Mouse (Mus musculus): Measurements from ENCODE around the gene 1810009J06Rik.
"Not testable (repeated sequence)": the region's sequence is repeated elsewhere in the genome, so short reads cannot be mapped to it uniquely, and the experiment has no call there.

The 1810009J06Rik gene

DNA sequence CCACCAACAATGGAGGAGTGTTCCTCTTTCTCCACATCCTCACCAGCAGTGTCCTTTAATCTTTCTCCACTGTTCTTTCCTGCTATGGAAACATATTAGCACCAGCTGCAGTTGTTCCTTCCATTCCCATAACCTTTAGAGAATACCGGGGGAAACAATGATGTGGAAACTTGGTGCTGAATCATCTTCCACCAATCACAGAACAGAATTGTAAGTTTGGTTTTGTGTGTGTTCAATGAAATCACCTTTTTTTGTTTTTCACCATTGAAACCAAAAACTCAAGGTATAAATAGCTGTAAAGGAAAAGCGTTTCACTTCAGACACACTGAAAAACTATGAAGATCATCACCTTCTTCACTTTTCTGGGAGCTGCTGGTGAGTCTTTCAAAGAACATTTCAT, at the start of gene 1810009J06Rik:
TSS of gene 1810009J06Rik (plus strand) at position 301 of the 400 bp plus-strand sequence.
- DNase-seq, result not testable (repeated sequence)

GRCm38 (mm10) chr6:40919954-40920353, 44.6 kb upstream of the 1810009J06Rik start:
- no peak for DNase-seq

DNA sequence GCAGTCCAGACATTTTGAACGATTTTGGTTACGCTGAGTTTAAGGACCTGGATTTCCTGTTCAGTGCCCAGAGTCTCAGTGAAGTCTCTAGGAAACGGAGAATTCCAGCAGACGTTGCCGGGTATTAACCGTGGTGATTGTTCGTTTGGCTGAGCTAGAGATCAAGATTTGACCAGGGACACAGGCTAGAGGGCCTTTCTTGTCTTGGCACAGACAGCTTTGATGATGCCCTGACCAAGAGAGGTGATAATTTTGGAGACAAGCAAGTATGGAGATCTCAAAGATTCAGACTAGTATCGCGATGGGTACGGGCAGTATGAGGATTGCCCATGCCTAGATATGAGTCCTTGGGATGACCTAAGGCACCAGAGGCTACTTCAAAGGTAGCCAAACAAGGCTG, 24.1 kb upstream of the 1810009J06Rik start, which contains the start of gene 1700074P13Rik:
TSS of gene 1700074P13Rik (minus strand) at position 101 of the 400 bp plus-strand sequence.
- no peak for DNase-seq

DNA sequence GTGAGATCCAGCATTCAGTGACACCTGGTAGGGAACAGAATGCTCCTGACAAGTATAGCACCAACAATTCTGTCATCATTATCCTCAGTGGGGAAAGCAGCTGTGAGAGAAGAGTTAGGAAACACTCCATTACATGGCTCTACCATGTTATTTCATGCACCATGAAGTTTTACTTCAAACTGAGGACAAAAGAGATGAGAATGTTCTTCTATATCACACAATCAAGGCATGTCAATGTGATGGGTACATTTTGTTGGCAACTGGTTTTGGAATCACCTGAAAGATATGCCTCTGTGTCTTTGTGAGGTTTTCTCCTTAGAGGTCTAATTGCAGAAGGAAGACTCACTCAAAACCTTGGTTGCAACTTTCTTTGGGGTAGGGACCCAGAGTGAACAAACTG, 12.8 kb upstream of the 1810009J06Rik start, which contains the start of gene Gm4744:
TSS of gene Gm4744 (minus strand) at position 101 of the 400 bp plus-strand sequence.
- DNase-seq, result no peak

DNA sequence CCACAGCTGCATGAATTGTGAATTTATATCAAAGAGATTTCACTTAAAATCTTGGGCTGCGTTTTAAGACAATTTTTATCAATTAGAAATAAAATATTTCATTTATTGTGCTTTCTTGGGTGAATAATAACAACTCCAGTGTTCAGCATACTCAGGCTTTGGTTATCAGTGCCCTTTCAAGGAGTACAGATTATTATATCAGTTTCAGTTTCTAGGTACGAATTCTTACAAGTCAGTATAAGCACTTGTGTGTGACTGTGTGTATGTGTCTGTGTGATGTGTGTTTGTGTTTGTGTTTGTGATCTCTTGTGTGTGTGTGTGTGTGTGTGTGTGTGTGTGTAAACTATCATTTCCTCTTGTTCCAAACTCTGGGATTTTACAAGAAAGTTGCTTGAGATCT, 10.8 kb upstream of the 1810009J06Rik start:
- DNase-seq, result no peak

- DNase-seq, result not testable (repeated sequence)
Measured at GRCm38 (mm10) chr6:40999379-40999778, 34.8 kb downstream of the 1810009J06Rik start, which contains the start of gene Gm2663. Gm2663 (minus strand) TSS chr6:40999479.

DNA sequence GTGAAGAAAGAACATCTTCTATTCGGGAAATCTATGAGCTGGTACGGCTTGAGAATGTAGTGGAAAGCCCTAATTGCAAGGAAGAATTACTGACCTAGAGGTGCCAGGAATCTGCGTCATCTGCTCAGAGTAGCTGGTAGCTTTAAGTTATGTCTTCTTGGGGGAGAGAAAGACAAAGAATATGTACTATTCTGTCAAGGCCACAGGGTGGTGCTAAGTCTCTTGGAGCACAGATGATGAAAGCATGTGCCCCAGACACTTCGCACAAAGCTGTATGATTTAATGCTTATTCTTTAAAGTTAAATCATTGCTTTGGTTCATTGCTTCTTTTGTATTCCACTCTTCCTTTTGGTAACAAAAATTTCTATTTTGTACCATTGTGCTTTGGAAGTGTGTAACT, 50.5 kb downstream of the 1810009J06Rik start:
- DNase-seq, result no peak
